Mouse (Mus musculus) heart, postnatal 10 days (tissue): ENCODE measurements at regions not wholly inside any gene's neighbourhood (a gene's known extent, or its start where the extent isn't known, plus 50 kb on each side); places are given as distances from the start of the nearest gene placed in this dataset.

Experiments used
- DNase-seq, 2 experiments: peaks; one replicate each; pipeline ENCODE4 v3.0.0; 2021
- intact Hi-C: fragments of 180-260 bp; cut with DNase I; formaldehyde crosslinking; loops from one replicate; pipeline ENCODE4 v1.15.1; 2025

DNA sequence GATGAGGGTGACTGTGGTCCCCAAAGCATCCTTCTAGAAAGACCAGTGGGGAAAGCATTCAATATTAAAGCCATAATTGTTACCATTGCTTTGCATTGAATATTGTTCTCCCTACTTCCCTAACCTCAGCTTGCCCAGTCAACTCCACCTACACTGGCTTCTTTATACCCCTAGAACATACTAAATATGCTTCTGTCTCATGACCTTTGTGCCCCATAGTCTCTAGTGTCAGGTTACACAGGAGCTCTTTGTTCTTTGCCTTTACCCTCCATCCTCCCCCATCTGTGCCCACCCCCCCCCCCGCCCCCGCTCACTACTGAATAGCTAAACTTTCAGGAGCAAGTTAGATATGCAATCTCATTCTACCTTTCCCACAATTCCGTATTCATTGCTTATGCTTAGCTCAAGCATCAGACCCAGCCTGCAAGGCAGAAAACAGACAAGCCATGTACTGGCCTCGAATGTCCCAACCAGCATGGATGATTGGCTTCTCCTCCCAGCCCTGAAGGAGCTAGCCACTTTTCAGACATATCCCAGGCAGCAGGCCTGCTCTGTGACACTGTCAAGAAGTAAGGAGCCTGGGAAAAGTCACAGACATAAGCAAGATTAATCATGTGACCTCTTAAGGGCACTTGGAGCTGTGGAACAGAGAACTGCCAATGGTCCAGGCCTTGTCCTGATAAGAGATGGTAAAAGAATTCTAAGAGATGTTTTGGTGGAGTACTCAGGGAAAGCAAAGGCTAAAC, 410.4 kb downstream of the Insc start:
- intact Hi-C loops = no loop called here

DNA sequence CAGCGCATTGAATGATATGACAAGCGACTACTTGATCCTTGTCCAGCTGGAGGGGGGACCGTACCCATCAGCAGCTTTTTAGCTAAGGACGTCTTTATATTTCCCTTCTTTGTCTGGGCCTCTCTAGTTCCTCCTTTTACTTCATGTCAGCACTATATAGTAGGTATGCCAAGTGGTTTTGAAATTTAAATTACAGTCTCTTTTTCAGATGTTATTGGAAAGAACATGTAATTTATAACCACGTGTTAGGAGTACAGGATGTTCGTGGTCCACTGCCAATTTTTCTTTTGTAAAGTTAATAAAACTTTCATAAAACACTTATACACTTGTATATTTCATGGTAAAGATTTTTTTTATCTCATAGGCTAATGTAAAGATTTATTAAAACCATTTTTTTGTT, 426.5 kb downstream of the Insc start:
- no peak for DNase-seq
- intact Hi-C loops = no loop called here

More for the DNA sequence above, 410.4 kb downstream of the Insc start:
- DNase-seq = no peak

DNA sequence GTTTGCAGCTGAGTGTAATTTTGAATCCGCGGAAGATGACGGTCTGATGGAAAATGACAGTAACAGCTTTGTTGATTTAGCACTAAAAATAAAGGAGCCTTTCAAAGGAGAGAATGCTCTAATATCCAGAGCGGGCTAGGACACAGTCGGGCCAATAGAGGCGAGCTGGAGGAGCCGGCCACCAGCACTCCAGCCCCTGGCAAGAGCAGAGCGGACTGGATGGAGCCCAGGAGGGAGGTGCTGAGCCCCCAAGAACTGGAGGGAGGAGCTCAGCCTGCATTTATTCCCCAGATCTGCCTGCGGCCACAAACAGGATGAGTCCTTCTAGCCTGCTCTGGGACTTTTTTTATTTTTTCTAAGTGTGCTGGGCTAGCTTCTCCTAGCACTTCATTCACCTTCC, 426.9 kb downstream of the Insc start:
- peak; percentile 63 to 68 for DNase-seq
- intact Hi-C loops = no loop called here

DNA sequence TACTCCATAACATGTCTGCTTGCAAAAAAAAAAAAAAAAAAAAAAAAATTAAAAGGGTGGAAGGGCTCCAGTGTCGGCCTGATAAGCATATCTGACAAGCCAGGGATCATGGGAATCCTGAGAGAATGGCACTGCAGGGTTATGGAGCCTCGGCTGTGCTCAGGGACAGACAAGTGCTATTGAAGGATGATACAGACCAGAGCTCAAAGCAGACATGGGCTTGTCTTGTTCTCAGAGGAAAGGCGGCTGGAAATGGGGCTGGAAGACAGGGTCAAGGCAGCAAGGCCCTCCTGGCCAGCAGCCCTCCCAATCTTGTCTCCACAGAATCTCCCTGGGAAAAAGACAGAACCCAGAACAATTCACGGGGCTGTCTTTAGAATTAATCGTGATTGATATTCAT, 449.0 kb downstream of the Insc start:
- intact Hi-C loops = no loop called here
- peak in 1 of 2 experiments; percentile 7 for DNase-seq

DNA sequence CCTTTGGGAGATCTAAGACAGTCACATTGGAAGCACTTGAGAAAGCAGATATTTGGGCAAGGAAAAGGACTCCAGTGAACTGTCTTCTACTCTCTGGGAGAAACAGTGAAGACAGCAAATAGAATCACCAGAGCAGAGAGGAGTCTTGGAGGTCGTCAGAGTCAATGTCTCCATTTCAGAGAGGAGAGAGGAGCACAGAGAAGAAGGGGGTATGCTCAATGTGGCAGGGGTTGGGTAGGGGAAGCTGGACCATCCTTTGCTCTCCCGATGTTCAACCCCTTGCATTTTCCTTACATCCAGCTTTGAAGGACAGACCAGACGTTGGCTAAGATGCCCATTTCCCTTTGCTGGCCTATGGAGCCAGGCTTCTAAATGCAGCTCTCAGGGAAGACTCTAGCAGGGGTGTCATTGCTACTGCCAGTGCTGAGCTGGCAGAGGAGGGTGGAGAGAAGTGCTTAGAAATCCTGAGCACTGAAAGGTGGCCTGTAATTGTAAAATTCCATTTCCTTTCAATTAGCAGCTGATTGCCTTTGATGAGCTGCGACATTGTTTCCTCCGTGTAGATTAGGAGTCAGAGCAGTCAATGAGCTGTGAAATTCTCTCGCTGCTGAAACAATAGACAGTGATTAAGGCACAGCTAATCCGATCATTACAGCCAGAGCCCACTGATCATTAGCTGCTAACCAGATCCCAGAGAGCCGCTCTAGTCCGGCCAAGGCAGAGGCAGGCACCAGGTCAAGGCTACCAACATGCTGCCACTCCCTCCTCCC, 449.7 kb downstream of the Insc start:
- no peak for DNase-seq
- intact Hi-C loops = no loop called here

DNA sequence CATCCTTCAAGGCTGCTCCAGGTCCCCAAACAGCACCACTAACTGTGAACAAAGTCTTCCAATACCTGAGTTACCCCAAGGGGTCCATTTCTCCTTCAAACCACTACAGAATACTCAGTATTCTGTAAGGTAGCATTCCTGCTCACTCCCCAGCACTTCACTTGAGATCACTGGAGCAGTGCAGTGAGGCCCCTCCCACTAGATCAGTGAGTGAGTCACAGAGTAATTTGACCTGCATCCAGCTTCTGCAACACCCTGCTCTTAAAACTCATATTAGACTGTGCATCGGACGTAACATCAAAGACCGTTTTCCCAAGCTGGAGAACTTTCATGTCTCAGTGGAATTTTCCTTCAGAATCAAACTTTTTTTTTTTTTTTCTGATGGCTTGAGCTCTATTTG, 461.4 kb downstream of the Insc start:
- intact Hi-C loops = no loop called here
- peak; percentile 18 to 33 for DNase-seq

DNA sequence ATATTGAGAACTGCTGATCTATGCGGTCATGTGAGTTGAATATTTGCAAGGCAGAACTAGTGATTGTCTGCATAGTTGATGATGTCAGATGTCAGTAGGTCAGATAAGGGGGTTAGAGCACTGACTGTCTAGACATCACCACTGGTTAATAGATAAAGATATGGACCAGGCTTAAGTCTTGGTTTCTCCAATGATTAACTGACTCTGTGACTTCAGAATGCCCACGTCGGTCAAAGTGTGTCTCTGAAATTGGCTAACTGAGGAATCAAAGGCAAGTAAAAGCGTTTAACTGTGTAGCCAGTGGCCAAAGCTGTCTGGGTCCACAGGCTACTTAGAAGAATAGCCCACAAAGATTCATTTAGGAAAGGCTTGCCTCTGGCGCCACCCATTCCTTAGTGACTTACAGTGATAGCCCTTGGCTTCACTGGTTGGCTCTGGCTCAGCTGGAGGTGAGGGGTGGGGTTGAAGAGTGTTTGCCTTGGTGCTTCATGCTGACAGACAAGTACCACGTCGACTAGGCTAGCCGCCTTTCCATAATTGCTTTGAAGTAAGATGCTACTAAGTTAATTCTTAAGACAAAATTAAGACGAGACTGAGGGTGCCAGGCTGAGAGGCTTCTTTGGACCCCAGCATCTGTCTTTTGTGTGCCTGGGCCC, 463.1 kb downstream of the Insc start:
- intact Hi-C loops = no loop called here
- DNase-seq = no peak

DNA sequence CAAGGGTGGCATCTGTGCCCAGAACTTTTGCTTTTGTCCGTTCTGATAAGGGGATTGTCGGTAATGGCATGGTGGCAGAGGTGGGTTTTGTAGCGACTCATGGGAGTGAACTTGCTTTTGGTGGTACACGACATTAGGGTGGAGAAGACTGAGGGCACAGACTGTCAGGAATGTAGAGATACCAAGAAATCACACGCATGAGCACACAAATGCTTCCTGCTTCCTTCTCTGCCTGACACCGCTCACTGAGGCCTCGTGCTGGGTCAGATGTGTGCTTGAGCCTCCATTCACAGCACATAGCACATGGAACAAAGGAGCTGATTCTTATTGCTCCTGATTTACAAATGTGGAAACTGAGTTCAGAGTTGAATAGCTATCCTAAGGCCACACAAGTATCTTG, 465.3 kb downstream of the Insc start:
- intact Hi-C loops = no loop called here
- DNase-seq = no peak

DNA sequence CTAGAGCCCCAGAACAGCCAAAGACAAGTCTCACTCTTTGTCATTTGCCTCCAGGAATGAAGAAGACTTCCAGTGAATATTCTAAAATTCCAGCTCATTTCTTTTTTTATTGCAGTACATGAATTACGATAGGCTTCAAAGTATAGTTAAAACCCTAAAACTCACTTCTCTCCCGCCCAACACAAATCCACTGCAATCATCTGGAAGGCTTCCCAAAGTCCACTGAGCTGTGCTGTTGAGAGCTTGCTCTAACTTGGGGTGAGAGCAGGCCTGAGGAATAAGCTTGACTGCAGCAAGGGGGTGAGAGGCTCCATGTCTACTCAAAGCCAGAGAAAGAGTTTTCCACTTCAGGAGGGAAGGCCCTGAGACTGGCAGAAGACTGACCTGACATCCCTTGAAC, 466.5 kb downstream of the Insc start:
- no peak for DNase-seq
- intact Hi-C loops = loop anchor here (5.0 to 10.0 kb wide), 2 partner anchors 288 to 745 kb away; no protein-coding TSS in a partner anchor

DNA sequence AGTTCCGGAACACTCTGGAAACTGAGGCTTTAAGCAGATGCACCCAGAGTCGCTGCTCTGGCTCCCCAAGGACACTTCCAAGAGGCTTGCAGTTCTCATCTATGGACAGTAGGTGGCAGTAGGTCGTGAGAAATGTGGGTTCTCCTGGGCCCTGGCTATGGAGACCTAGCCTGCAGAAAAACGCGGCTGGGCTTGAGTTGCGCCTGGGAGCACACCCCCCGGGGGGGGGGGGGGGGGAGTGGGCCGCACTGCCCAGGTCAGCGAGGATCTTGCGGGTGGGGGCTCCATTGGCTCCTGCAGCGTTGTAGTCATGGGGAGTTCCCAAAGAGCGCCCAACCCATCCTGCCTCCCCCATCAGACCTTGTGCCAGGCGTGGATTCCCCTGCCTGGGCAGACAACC, 473.3 kb downstream of the Insc start:
- DNase-seq = peak; percentile 91 to 94
- intact Hi-C loops = loop anchor here (2.0 to 10.0 kb wide), 4 partner anchors 150 to 824 kb away; no protein-coding TSS in a partner anchor

DNA sequence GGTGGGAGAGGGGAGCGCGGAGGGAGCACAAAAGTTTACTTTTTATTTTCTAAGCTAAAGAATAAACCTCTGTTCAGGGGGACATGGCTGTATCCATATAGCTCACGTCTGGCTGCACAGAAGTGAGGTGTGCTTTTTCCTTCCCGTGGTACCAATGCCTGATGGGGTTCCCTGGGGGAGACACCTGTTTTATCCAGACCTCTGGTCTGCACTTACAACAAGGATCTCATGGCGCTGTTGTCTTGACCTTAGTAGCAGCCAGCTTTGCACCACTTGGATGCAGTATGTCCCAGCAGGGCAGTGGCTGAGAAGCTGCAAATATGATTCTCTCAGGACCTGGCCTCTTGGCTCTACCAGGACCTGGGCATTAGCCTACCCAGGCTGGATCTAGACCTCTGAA, 473.8 kb downstream of the Insc start:
- intact Hi-C loops = loop anchor here (2.0 to 10.0 kb wide), 4 partner anchors 150 to 824 kb away; no protein-coding TSS in a partner anchor
- peak in 1 of 2 experiments; percentile 16 for DNase-seq

DNA sequence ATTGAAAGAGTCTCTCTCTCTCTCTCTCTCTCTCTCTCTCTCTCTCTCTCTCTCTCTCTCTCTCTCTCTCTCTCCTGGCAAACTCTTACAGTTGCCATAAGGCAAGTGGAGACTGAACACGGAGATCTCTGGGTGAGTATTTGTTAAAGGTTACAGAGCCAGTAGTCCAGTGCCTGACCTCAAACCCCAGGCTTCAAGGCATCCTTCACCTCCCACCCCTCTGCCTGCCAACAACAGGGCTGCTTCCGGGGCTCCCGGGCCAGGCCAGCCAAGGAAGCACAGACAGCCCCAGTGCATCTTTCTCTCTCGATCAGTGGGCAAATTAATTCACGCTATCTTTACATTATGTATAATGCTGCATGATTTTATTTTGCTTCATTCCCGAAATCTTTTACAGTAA, 474.2 kb downstream of the Insc start:
- intact Hi-C loops = loop anchor here (2.0 to 10.0 kb wide), 4 partner anchors 150 to 823 kb away; no protein-coding TSS in a partner anchor
- DNase-seq = no peak

DNA sequence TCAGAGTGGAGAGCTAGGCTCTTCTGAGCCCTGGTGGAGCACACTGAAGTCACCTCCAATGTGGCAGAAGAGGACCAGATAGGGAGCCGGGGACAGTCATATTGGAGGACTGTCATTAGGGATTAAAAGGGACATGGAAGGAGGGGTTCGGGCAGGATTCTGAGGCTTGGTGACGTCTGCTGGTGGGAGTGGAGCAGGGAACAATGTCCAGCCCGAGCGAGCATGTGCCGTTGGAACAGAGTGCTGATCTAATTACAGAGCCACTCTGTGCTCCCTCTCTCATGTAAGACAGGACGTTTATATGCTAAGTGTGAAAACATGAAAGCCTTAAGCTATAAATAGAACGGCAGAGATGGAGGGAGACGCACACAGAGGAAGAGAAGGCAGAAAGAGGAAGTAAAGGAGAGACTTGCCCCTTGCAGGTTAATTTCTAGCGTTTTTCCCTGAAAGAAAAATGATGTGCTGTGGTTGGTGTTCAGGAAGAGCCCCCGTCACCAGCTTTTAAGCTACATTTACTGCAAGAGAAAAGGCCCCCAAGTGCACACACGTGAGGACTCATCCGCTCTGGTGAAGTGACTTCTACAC, 475.2 kb downstream of the Insc start:
- intact Hi-C loops = loop anchor here (5.0 to 10.0 kb wide), 2 partner anchors 149 to 736 kb away; no protein-coding TSS in a partner anchor
- peak; percentile 35 to 42 for DNase-seq

DNA sequence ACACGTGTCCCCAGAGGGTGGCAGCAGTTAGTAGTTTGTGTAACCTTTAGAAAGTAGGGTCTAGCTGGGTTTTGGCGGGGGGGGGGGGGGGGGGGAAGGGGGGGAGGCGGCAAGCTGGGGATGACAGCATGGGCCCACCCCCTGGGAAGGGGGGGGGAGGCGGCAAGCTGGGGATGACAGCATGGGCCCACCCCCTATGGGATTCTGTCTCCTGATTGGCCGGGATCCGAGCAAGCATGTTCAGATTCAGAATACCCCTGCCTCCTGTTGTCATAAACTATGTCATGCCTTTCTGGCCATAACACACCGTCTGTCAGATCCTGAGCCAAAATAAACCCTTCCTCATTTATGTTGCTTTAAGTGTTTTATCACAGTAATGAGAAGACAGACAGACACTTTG, 479.1 kb downstream of the Insc start:
- no peak for DNase-seq
- intact Hi-C loops = no loop called here

DNA sequence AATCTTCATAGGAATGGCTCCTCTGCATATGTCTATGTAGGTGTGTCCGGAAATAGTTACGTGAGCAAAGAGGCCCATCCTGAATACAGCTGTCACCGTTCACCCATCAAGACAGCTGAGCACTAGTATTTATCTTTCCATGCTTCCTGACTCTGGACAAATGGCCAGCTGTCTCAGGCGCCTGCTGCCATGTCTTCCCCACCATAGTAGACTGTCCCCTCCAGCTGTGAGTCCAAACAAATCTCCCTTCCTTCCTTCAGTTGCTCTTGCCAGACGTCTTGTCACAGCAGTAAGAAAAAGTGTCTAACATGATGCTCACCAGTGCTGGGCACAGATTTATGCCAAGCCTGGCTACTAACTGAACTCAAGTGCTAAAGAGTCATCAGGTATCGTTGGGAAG, 487.0 kb downstream of the Insc start:
- DNase-seq = peak in 1 of 2 experiments; percentile 17
- intact Hi-C loops = no loop called here

DNA sequence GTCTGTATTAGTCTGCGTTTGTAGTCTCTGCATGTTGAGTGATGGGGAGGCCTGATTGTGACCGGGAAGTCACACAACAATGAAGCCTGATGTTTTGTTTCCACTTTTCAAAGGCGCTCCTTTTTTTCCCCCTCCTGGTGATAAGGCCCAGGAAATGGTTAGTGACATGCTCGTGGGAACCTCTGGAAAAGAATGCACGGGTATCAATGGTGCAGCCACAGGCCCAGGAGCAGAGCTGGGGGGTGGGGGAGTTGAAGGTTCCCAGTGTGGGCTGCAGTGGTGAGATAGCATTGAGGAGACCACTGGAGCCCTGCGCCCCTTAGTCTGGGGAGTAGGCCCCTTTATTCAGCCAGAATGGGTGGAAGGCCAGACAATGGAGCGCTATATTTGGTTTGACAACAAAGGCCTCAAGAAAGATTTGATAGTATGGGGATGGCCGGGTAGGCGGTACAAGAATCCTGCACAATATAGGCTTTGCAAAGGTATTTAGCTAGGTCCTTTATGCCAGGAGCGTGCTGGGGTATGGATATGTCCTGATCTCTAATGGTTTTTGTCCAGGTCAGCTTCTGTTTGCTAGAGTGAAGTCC, 490.4 kb downstream of the Insc start:
- intact Hi-C loops = no loop called here
- no peak for DNase-seq

DNA sequence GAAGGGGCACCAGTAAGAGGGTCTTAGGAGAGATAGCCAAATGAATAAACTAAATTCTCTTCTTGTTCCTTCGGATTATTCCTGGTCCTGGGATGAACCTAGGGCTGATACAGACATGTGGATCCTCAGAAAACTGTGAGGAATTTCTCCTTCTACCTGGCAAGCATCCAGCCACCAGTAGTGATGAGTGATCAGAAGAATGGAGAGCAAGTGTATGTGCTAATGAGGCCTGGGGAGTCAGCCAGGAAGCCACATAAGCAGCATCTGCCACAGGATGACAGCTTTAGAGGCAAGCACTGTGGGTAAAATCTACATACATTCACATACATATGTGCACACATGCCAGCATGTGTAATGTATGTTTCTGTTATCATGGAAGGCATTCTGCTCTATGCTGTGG, 493.6 kb downstream of the Insc start:
- intact Hi-C loops = no loop called here
- DNase-seq = no peak

DNA sequence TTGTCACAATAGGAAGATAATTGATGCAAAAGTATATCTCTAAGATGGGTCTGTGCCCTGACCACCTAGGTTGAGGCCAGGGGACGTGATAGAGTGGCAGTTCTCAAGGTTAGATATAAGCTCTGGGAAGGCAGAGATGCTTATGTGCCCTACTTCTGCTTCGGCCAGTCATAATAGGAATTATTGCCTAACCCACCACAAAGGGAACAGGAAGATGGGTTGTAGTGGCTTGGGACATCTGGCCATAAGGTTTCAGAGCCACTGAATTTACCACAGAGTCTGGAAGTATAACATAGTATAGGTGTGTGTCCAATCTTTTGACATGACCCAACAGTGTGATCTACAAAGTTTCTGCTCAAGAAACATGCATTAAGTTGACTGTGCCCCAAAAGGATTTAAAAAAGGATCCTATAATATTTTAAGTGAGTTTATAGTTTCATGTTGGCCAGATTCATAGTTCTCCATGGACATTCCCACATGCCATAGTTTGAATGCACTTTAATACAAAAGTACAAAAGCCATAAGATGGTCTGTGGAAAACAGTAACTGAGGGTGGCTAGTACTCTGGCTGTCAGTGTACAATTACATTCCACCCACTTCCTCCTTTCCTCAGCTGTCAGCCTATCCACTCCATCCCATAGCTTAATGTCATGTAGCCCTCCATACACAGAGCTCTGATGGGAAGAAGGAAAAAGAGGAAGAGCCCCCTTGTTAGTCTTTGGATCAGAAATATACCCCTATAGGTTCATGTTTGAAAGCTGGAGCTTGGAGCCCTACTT, 508.3 kb downstream of the Insc start:
- DNase-seq = no peak
- intact Hi-C loops = no loop called here

DNA sequence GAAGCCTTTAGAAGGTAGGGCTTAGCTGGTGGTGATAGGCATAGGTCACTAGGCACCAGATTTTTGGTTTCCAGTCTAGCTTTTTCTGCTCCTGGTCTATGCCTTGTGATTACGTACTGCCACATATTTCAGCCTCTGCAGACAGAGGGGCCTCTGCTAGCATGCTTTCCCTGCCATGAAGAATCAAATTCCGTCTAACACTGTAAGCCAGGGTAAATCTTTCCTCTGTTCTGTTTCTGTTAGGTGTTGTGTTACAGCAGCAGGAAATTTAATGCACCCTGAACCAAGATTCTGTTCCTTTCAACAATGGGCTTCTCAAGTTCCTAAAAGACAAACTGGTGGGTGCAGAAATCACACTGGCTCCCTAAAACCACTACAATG, 508.9 kb downstream of the Insc start:
- intact Hi-C loops = no loop called here
- no peak for DNase-seq

DNA sequence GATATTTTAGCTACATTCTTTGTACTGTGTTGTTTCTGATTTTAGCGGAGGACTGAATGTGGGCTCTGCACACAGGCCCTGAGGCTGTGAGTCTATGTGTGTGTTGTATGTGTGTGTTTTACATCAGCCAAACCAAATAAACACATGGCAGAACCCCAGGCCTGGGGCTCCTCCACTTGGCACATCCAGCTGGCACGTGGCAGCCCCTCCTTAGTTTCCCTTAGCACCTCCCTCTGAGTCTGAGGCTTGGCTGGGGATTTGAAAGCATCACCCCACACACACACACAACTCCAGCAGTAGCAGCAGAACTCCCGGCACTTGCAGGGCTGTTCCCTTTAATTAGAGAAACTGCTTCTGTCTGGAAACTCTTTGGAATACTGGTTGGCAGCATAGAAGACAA, 515.1 kb downstream of the Insc start:
- DNase-seq = no peak
- intact Hi-C loops = no loop called here
